Mouse (Mus musculus) heart, adult 2 months (tissue): Measurements from ENCODE around the gene Fscn1.

ENCODE experiments used
- CTCF ChIP-seq: fragments of 200-600 bp; IDR thresholded peaks from 2 replicates; pipeline ENCODE4 v1.8.1; 2022; ENCODE audit warnings: antibody characterized with exemption, mild to moderate bottlenecking, moderate library complexity
- EP300 ChIP-seq: fragments of 200-500 bp; IDR thresholded peaks from 2 replicates; pipeline ENCODE4 v1.6.1; 2011; ENCODE audit warnings: low read depth, low read length, control low read depth; ENCODE audit not compliant: insufficient read depth
- POLR2A ChIP-seq: fragments of 200-500 bp; IDR thresholded peaks from 2 replicates; pipeline ENCODE4 v1.6.1; 2011; ENCODE audit warnings: mild to moderate bottlenecking, low read depth, low read length, control low read depth; ENCODE audit not compliant: insufficient read depth

DNA sequence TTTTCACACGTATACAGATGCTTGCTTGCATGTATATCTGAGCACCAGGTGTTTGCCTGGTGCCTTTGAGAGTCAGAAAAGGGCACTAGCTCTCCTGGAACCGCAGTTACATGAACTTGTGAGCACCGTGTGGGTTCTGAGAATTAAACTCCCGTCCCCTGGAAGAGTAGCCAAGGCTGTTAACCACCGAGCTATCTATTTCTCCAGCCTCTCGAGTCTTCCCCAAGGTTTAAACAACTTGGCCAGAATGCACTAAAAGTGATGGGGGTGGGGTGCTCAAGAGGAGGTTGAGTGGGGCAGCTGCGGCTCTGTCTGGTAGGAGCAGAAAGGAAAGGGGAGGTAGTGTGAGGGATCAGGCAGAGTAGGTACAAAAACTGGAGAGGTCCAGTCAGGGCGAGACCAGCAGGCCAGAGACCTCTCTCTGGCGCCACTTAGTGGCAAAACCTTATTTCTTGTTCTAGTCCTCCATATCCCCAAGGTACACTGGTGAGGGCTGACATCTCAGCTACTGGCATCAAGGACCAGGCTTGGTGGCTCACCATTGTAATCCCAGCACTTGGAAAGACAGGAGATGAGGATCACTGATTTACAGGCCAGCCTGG lies 28.0 kb upstream of the Fscn1 start:
- peak; percentile 90 for TF ChIP-seq CTCF
- no peak for TF ChIP-seq POLR2A
- TF ChIP-seq EP300, result peak; percentile 85; the same call in 1 of the 2 replicates
